Mouse (Mus musculus) neural tube, embryonic 12.5 days (tissue): ENCODE data around the gene Sema4b. TPM values are rescaled to one million over a fixed set of nuclear protein-coding genes. Genes with fewer than 3 reads are reported as not detected.

Experiments
- ATAC-seq: fragments of 200-750 bp; cut with Nextera tagmentation; 2 replicates; pipeline ENCODE4 v1.8.0; 2017; ENCODE audit warnings: low read depth, mild to moderate bottlenecking, moderate TSS enrichment, moderate library complexity; ENCODE audit not compliant: low FRiP score
- H3K27ac ChIP-seq: fragments of 300-500 bp; sonication (generic); 2 replicates; pipeline ENCODE4 v1.5.1; 2016
- H3K27me3 ChIP-seq: fragments of 300-500 bp; sonication (generic); replicated peaks from 2 replicates; pipeline ENCODE4 v1.6.1; 2016; ENCODE audit warnings: mild to moderate bottlenecking
- H3K36me3 ChIP-seq: fragments of 300-500 bp; sonication (generic); 2 replicates; pipeline ENCODE4 v1.6.1; 2016; ENCODE audit warnings: mild to moderate bottlenecking
- H3K4me1 ChIP-seq: fragments of 300-500 bp; sonication (generic); 2 replicates; pipeline ENCODE4 v1.6.1; 2016
- H3K4me2 ChIP-seq: fragments of 300-500 bp; sonication (generic); replicated peaks from 2 replicates; pipeline ENCODE4 v1.6.1; 2016; ENCODE audit warnings: mild to moderate bottlenecking
- H3K4me3 ChIP-seq: fragments of 300-500 bp; sonication (generic); 2 replicates; pipeline ENCODE4 v1.5.1; 2016
- H3K9ac ChIP-seq: fragments of 300-500 bp; sonication (generic); 2 replicates; pipeline ENCODE4 v1.6.1; 2016; ENCODE audit warnings: mild to moderate bottlenecking
- H3K9me3 ChIP-seq: fragments of 300-500 bp; sonication (generic); 2 replicates; pipeline ENCODE4 v1.6.1; 2016; ENCODE audit warnings: mild to moderate bottlenecking
- WGBS: fragments of 180-500 bp; shearing (Covaris S2); methylation state at CpG from one replicate; pipeline ENCODE4 v1.1.7; 2016; 5-methylcytosine and 5-hydroxymethylcytosine counted together
- polyA plus RNA-seq: library from polyadenylated mRNA; unstranded; fragments of >200 nt; fragmentation: Nextera tagmentation; extraction: Ambion mirVana; gene quantifications from 2 replicates; pipeline ENCODE4 v1.2.1, GENCODE M21; 2016

Sema4b gene
- polyA plus RNA-seq, 1 experiment from 2014 or later = 18.9 TPM

- WGBS = 87% methylated on average over 8 of the region's 8 CpGs
- Histone ChIP-seq H3K4me1 (peaks cover 5% of the 10 kb centered on the region), H3K4me3 (no peak overlapping the region), H3K9ac (no peak overlapping the region), H3K4me2 (no peak overlapping the region), H3K9me3 (no peaks in the 10 kb centered on the region), H3K27me3 (no peaks in the 10 kb centered on the region), H3K27ac (no peak overlapping the region), H3K36me3 (no peaks in the 10 kb centered on the region)
- ATAC-seq = no peak
Observed at GRCm38 (mm10) chr7:80158496-80159268, 28.0 kb upstream of the Sema4b start.

- WGBS = 80% methylated on average over 7 of the region's 7 CpGs
- H3K27ac ChIP-seq = no peak overlapping the region
- no peak overlapping the region for H3K9ac ChIP-seq
- H3K4me2 ChIP-seq = no peak overlapping the region
- ATAC-seq = no peak
- no peaks in the 10 kb centered on the region for H3K27me3 ChIP-seq
- H3K9me3 ChIP-seq = no peaks in the 10 kb centered on the region
- no peak overlapping the region for H3K4me3 ChIP-seq
- peaks cover 5% of the 10 kb centered on the region for H3K4me1 ChIP-seq
- H3K36me3 ChIP-seq = no peaks in the 10 kb centered on the region
Observed at GRCm38 (mm10) chr7:80160293-80160944, 26.2 kb upstream of the Sema4b start.

GRCm38 (mm10) chr7:80160945-80161306, 25.7 kb upstream of the Sema4b start:
- no peak overlapping the region for H3K27ac ChIP-seq
- H3K4me1 ChIP-seq = peaks cover 5% of the 10 kb centered on the region
- H3K4me3 ChIP-seq = no peak overlapping the region

GRCm38 (mm10) chr7:80165432-80165831, 21.2 kb upstream of the Sema4b start:
- Histone ChIP-seq H3K4me3 (no peak overlapping the region), H3K36me3 (no peaks in the 10 kb centered on the region), H3K9ac (no peak overlapping the region), H3K27ac (no peak overlapping the region), H3K9me3 (no peaks in the 10 kb centered on the region), H3K4me1 (no peaks in the 10 kb centered on the region), H3K27me3 (no peaks in the 10 kb centered on the region), H3K4me2 (no peak overlapping the region)
- no peak for ATAC-seq
- 90% methylated on average over 5 of the region's 5 CpGs for WGBS

More at GRCm38 (mm10) chr7:80160945-80161306, 25.7 kb upstream of the Sema4b start:
- no peaks in the 10 kb centered on the region for H3K36me3 ChIP-seq
- H3K9me3 ChIP-seq = no peaks in the 10 kb centered on the region
- no peak overlapping the region for H3K9ac ChIP-seq
- H3K4me2 ChIP-seq = no peak overlapping the region
- no peaks in the 10 kb centered on the region for H3K27me3 ChIP-seq
- 78% methylated on average over 8 of the region's 8 CpGs for WGBS
- ATAC-seq = no peak

- Histone ChIP-seq H3K4me2 (no peak overlapping the region), H3K27me3 (no peaks in the 10 kb centered on the region), H3K36me3 (no peaks in the 10 kb centered on the region), H3K9ac (no peak overlapping the region), H3K27ac (no peak overlapping the region), H3K4me1 (peaks cover 6% of the 10 kb centered on the region; the same call in 1 of the 2 replicates), H3K4me3 (no peak overlapping the region), H3K9me3 (no peaks in the 10 kb centered on the region)
- no peak for ATAC-seq
- 68% methylated on average over 7 of the region's 7 CpGs for WGBS
Observed at GRCm38 (mm10) chr7:80166740-80167139, 19.9 kb upstream of the Sema4b start.

- H3K27me3 ChIP-seq = no peaks in the 10 kb centered on the region
- H3K9me3 ChIP-seq = no peaks in the 10 kb centered on the region
- no peaks in the 10 kb centered on the region for H3K36me3 ChIP-seq
- peaks cover 6% of the 10 kb centered on the region; the same call in 1 of the 2 replicates for H3K4me1 ChIP-seq
- ATAC-seq = no peak
- no peak overlapping the region for H3K4me3 ChIP-seq
- H3K27ac ChIP-seq = no peak overlapping the region
- H3K9ac ChIP-seq = no peak overlapping the region
- 67% methylated on average over 2 of the region's 2 CpGs for WGBS
- H3K4me2 ChIP-seq = no peak overlapping the region
Observed at GRCm38 (mm10) chr7:80169847-80170246, 16.8 kb upstream of the Sema4b start.

- Histone ChIP-seq H3K36me3 (no peaks in the 10 kb centered on the region), H3K4me1 (peaks cover 6% of the 10 kb centered on the region; the same call in 1 of the 2 replicates), H3K27me3 (no peaks in the 10 kb centered on the region), H3K9me3 (no peaks in the 10 kb centered on the region), H3K9ac (no peak overlapping the region), H3K27ac (no peak overlapping the region), H3K4me3 (no peak overlapping the region), H3K4me2 (no peak overlapping the region)
- ATAC-seq = no peak
- 54% methylated on average over 8 of the region's 8 CpGs for WGBS
Observed at GRCm38 (mm10) chr7:80171345-80171744, 15.3 kb upstream of the Sema4b start.

- no peak overlapping the region for H3K27ac ChIP-seq
- H3K9me3 ChIP-seq = no peaks in the 10 kb centered on the region
- H3K4me1 ChIP-seq = peaks cover 6% of the 10 kb centered on the region; the same call in 1 of the 2 replicates
- no peaks in the 10 kb centered on the region for H3K27me3 ChIP-seq
- no peak overlapping the region for H3K9ac ChIP-seq
- no peak overlapping the region for H3K4me2 ChIP-seq
- no peaks in the 10 kb centered on the region for H3K36me3 ChIP-seq
- WGBS = 85% methylated on average over 8 of the region's 8 CpGs
- ATAC-seq = no peak
- H3K4me3 ChIP-seq = no peak overlapping the region
Observed at GRCm38 (mm10) chr7:80172069-80172956, 14.3 kb upstream of the Sema4b start.

- 76% methylated on average over 3 of the region's 3 CpGs for WGBS
- H3K4me3 ChIP-seq = no peak overlapping the region
- H3K27ac ChIP-seq = no peak overlapping the region
- H3K4me1 ChIP-seq = peaks cover 5% of the 10 kb centered on the region; the same call in 1 of the 2 replicates
- no peaks in the 10 kb centered on the region for H3K27me3 ChIP-seq
- H3K9ac ChIP-seq = no peak overlapping the region
- no peak overlapping the region for H3K4me2 ChIP-seq
- no peaks in the 10 kb centered on the region for H3K36me3 ChIP-seq
- no peak for ATAC-seq
- no peaks in the 10 kb centered on the region for H3K9me3 ChIP-seq
Observed at GRCm38 (mm10) chr7:80176159-80176558, 10.5 kb upstream of the Sema4b start.

GRCm38 (mm10) chr7:80177438-80177837, 9.2 kb upstream of the Sema4b start:
- Histone ChIP-seq H3K4me3 (no peak overlapping the region), H3K27ac (no peak overlapping the region), H3K27me3 (no peaks in the 10 kb centered on the region), H3K9ac (no peak overlapping the region), H3K4me2 (no peak overlapping the region), H3K9me3 (no peaks in the 10 kb centered on the region), H3K4me1 (no peaks in the 10 kb centered on the region), H3K36me3 (no peaks in the 10 kb centered on the region)
- no peak for ATAC-seq
- WGBS = 95% methylated on average over 3 of the region's 3 CpGs

- H3K4me3 ChIP-seq = no peak overlapping the region
- H3K36me3 ChIP-seq = no peaks in the 10 kb centered on the region
- no peaks in the 10 kb centered on the region for H3K27me3 ChIP-seq
- H3K27ac ChIP-seq = no peak overlapping the region
- no peaks in the 10 kb centered on the region for H3K9me3 ChIP-seq
- 89% methylated on average over 10 of the region's 10 CpGs for WGBS
- no peaks in the 10 kb centered on the region for H3K4me1 ChIP-seq
- no peak for ATAC-seq
- H3K9ac ChIP-seq = no peak overlapping the region
- H3K4me2 ChIP-seq = no peak overlapping the region
Observed at GRCm38 (mm10) chr7:80178037-80178729, 8.5 kb upstream of the Sema4b start.
